Mouse (Mus musculus): Measurements from ENCODE around the gene Psma6. TPM values are rescaled to one million over a fixed set of nuclear protein-coding genes. Genes with fewer than 3 reads are reported as not detected.

The Psma6 gene
- total RNA-seq, 2 experiments from 2014 or later: 234 to 258 TPM

DNA sequence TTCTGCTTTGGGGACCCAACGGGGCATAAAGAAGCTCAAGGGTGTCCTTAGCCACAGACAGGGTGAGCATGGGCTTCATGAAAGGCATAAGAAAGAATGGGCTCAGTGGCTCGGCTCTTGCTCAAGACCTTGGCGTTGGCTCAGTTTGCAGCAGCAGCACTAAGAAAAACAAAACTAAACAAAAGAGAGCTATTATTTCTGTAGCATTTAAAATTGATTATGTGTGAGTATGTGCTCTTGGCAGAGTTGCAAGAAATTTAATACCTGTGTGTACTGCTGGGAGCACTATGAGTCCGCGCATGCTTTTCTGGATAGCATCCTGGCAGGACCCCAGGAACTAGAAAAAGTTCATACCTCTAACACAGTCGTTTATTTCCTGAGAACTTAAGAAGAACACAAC, 77.7 kb downstream of the Psma6 start:
- DNase-seq (ENCODE audit: low spot score in 2 of 2): no peak

DNA sequence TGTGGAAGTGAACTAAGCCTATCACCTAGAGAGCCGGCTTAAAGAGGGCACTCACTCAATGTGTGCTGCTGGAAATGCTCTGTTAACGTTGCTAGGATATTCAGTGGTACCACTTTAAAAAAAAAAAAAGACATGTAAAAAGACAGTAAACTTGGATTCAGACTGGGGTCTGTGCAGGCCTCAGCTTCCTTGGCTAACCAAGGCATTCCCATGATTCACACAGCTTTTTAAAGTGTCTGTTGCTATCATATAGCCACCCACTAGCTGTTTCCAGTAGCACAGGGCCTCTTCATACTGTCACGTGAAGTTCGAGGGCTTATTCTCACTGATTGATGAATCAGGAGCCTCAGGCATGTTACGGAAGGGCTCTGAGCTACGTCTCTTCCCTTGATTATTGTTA, 78.4 kb downstream of the Psma6 start:
- DNase-seq (ENCODE audit: low spot score in 2 of 2): no peak

GRCm38 (mm10) chr12:55463087-55463486, 79.1 kb downstream of the Psma6 start:
- no peak for DNase-seq (ENCODE audit: low spot score in 2 of 2)

DNA sequence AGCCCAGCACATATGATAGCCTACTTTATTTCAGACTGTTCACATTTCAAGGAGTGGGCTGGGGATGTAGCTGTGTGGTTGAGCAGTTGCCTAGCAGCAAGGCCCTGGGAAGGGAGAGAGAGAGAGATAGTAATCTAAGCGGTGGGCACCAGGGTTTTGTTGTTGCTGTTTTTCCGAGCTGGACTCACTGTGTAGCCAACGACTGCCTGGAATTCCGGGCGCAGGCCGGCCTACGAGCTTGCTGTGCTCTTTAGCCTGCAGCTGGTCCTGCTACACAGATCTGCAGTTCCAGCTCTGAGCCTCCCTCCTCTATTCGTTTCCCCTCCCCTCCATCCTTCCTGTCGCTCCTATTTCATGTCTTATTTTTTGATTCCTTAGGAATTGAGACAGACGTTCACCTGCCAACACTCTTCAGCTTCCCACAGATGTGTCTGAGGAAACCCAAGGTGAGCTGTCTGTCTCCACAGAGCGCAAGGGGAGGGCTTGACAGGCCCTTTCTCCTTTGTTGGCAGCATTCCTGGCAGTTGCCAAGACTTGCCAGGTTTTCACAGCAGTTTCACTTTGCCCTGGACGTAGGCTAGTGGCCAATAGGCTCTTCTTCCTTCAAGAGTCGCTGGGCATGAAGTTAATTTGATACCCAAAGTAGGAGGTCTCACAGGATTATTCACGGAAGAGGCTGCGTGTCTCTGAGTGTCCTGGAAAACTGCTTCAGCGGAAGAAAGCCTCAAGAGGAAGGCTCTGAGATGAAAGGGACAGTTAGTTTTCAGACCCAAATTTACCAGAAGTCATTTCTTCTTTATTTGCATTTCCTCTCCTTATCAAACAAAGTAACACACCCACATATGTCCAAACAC, 80.2 kb downstream of the Psma6 start:
- DNase-seq (ENCODE audit: low spot score in 2 of 2): no peak

- DNase-seq (ENCODE audit: low spot score in 2 of 2): no peak
Measured at GRCm38 (mm10) chr12:55464846-55465361, 80.9 kb downstream of the Psma6 start.

DNA sequence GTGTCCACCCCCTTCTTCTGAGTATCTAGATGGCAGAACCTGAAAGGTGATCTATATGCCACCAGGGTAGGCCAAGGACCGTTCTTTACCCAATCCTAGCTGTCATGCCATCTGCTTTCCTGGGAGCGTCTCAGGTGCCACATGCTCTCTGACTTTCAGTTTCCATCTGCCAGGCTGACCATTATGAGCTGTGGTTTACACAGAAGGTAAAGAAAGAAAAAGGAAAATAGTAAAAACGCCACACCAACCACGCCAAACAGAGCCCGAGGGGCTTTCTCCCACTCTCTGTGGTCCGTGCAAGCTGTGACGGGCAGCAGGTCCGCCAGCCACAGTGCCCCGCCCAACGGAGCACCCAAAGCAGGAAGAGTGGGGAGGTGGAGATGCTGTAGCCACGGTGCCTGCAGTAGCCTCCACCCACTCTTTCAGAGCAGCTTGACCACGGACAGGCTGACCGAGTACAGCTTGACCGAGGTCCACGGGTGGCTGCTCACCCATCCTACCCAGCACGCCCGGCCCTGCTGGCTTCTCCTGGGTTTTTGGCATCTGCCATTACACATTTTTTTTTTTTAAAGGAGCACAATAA, 81.5 kb downstream of the Psma6 start:
- no peak for DNase-seq (ENCODE audit: low spot score in 2 of 2)

- no peak for DNase-seq (ENCODE audit: low spot score in 2 of 2)
Measured at GRCm38 (mm10) chr12:55466088-55466701, 82.2 kb downstream of the Psma6 start.

- no peak for DNase-seq (ENCODE audit: low spot score in 2 of 2)
Measured at GRCm38 (mm10) chr12:55466816-55467215, 82.8 kb downstream of the Psma6 start.

DNA sequence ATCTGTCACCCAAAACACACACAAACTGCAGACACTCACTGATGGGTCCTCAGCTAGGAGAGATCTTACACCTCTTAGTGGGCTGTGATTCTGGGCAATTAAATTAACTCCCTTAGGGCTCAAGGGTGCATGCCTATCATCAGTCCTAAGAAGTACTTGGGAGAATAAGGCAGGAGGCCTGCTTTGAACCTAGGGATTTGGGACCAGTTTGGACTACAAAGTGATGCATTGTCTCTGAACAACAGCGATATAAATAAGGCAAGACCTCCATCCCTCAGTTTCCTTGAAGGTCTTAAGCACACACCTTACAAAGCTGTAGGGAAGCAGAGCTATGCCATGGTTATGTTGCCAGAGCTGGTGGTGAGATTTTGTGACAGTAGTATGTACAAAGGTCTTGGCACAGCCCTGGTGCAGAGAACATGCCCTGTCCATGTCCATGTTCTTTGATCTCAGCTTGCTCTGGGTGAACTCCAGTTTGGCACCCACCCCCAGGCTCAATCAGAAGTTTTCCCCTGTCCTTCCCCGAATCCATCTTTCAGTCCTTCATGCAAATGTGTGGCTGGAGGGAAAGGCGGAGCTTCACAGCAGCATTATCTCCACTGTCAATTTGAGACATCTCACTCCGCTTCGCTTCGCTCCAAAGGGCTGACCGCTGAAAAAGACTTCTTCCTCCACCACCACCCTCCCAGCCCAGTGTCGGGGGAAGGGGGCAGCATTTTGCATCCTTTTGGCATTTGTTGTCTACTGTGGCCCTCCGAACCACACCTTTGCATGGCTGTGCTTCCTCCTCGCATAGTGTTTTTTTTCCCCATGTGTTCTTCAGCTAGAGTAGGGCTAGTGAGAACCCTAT, 83.5 kb downstream of the Psma6 start:
- DNase-seq (ENCODE audit: low spot score in 2 of 2): no peak

Other genes with a start within 250 kb of the Psma6 start
- gene Srp54b, start 229.1 kb upstream of the Psma6 start, total RNA-seq (2021): 10 to 100 TPM; 76.2 to 79.0 TPM
- gene 1700047I17Rik2, start 184.6 kb upstream of the Psma6 start, total RNA-seq (2021): 10 to 100 TPM; 10.8 to 13.3 TPM
- gene Srp54c, start 154.1 kb upstream of the Psma6 start, total RNA-seq (2021): 10 to 100 TPM; 42.1 to 44.7 TPM
- 10 to 100 TPM; 19.9 to 21.8 TPM for gene 1110008L16Rik, start 84.6 kb upstream of the Psma6 start, total RNA-seq (2021)
- gene Ppp2r3c, start 81.2 kb upstream of the Psma6 start, total RNA-seq (2021): 10 to 100 TPM; 16.6 to 17.6 TPM
- 100 to 1,000 TPM; 108 to 131 TPM for gene Nfkbia, start 108.4 kb downstream of the Psma6 start, total RNA-seq (2021)
- gene Aldoart2, start 181.0 kb downstream of the Psma6 start, total RNA-seq (2021): not detected
- 1 to 10 TPM; 3.0 to 3.3 TPM for gene Insm2, start 215.2 kb downstream of the Psma6 start, total RNA-seq (2021)